Mouse (Mus musculus) retina, embryonic 14.5 days (tissue): ENCODE measurements around the gene Accs.
A peak's percentile ranks its signal among the peaks of the same experiment; 100 is the strongest.

Experiments used
- DNase-seq: peaks from one replicate; pipeline ENCODE4 v3.0.0-alpha.2; 2015; ENCODE audit warnings: low spot score

Accs gene

DNA sequence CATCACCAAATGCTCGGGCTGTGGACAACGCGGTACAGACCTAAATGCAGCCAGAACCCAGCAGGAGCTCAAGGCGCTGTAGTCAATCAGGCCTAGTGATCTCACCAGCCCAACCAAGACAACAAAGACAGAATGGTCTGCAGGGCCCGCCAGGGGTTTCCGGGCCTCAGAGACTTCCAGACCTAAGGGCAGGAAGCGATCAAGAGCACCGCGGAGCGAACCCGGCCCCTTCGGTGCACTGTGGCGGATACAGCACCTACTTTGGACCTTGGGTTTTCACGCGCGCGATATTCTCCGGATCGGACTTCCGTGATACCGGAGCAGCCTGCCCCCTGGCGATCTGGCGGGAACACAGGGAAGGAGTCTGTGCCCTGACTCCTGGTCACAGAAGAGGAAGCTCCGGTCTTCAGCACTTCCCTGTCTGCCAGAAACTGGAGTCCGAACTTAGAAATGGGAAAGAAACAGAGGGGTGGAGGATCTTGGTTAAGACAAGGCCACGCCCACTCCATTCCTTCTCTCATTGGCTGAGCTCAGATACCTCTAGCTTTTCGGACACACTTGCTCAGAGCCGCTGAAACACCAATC lies at the start of gene Accs:
Accs (minus strand) TSS at position 439 of the 585 bp plus-strand sequence.
- peak; percentile 84 for DNase-seq

DNA sequence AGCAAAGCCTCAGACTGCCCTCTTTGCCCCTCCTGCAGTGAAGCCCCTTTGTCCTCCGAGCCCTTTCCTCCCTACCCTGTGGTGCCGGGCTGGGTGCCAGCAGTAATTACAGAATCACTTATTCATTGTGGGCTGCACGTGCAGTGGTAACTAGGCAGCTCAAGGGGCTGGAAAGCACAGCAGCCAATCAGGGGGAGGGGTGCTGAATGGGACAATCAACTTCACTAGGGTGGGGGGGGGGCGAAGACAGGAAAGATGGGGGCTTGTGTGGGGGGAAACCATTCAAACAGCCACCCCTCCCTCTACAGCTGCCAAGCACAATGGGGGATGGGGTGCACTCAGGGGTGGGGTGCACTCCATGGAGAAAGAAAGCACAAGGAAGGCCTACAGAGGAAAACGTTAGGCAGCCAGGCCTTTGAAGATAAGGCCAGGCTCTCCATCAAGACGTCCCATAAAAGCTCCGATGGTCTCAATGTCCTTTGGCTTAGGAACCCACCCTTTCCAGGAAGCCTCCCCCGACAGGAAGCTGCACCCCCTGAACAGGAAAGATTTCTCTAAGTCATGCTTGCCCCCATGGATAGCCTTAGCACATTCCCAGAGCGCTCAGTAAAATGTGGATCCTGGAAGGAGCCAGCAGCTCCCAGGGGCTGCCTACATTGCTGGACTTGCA lies 42.0 kb upstream of the Accs start:
- peak; percentile 80 for DNase-seq

DNA sequence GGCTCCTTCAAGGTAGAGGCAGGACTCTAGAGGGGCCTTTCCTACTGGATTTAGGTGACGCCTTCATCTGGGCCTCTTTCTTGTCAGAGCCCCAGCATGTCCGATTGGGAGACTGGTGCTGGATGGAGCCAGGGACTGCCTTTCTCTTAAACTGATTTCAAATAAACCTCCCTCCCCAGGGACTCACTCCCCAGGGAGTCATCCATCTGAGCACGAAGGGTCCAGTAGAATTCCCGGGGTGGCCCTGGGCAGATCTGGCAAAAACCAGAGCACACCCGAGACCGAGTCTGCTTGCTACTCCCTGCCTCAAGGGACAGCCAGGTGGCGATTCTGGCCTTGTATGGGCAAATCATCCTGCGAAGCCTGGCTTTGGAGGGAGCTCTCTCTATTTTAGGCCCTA lies 40.4 kb upstream of the Accs start:
- DNase-seq, result no peak

DNA sequence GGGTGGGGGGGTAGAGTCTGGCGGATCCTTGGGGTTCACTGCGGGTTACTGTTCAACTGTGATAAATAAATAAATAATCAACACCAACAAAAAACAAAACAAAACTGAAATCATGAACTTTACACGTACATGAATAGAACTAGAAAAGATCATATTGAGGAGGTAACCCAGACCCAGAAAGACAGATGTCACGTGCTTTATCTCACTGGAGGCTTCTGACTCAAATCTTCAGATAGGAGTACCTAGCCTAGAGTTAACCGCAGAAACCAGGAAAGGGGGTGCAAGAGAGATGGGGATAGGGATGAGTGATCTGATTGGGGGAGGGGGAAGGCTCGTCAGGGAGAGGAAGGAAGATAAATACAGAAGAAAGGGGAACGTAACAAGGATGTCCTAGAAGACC lies 39.3 kb upstream of the Accs start:
- DNase-seq, result no peak

DNA sequence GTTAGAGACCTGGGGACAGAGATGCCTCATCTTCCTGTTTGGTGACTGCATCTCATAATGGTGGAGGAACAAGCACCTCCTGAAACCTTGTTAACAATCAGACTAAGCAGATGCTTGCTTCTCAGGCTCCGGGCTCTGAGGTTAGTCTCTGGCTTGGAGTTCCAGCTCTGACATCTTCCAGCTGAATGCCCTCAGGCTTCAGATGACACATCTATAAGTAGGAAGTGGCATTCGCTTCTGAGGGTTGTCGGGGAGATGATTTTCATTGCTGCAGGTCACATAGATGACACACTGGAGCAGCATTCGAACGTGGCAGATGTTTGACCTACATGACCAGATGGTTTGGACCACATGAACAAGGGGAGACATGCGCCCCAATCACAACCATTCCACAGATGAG lies 38.6 kb upstream of the Accs start:
- no peak for DNase-seq

DNA sequence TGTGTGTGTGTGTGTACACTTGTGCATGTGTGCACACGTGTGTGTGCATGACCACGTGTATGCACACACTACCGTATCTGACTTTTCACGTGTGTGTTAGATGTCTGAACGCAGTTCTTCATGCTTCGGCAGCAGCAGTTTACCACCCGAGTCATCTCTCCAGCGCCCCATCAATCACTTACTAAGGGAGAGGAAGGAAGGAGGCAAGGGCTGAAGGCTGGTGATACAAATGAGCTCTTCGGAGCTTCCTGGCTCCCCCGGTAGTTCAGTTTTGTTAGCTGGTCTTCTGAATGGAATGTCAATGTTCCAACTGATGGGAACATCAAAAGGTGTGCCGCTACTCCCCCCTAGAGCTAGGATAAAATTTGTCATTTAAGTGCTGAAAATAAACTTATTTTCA lies 37.5 kb upstream of the Accs start:
- no peak for DNase-seq

GRCm38 (mm10) chr2:93886013-93886794 lies 36.5 kb upstream of the Accs start:
- no peak for DNase-seq

DNA sequence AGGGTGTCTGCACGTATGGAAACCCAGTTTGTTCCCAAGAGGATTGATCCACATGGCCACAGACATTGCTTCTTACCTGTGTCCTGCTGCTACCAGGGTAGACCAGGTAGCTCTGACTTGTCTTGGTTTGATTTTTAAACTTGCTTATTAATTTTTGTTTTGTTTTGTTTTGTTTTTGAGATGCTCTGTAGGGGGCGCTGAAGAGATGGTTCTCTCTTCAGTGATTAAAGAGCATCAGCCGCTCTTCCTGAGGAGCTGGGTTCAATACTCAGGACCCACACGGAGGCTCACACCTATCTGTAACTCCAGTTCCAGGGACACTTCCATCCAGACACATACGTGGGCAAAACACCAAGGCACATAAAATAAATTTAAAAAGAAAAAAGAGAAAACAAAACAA lies 33.3 kb upstream of the Accs start:
- DNase-seq, result peak; percentile 38

DNA sequence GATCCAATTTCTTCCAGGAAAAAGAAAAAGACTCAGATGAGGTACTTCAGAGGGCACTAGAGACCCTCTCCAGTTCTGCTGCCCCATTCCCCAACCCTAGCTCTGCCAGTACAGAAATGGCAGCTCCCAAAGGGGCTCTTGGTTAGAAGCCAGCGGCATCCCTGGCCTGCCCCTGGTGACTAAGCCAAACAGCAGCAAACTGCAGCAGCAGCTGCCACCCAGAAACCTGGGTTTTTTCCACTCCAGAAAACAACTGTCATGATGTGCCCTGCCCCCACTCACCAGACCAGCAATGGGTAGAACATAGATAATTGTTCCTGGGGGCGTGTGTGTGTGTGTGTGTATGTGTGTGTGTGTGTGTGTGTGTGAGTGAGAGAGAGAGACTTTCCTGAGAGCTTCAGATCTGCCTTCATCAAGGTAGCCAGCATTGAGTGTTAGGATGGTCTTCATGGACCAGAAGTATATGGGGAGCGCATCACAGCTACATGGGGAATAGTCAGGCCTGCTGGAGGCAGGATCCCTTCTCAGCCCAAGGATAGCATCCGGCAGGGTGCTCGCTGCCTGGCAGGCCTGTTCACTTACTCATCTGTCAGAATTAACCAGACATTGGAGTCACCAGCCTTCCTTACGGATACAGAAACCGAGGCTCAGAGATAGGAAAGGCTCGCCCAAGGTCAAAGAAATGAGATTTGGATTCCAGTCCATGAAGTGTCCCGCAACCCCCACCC lies 32.1 kb upstream of the Accs start:
- DNase-seq, result no peak

- no peak for DNase-seq
These were observed 31.2 kb upstream of the Accs start for GRCm38 (mm10) chr2:93880981-93881380.

DNA sequence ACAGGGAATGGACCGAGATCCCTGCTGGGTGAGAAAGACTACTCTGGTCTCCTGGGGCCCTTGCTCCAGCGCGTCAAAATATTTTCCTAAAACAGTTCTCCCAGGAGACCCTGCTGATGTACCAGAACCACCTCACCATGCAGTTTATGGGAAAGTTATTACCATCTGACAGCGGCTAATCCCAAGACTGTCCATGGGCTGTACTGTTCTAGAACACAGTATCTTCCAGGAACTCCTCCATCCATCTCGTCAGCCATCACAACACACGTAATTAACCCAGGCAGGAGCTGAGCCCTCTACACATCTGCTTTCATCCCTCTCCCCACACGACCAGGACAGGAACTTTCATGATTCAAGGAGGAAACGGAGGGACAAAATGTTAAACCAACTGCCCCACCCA lies 30.7 kb upstream of the Accs start:
- no peak for DNase-seq

DNA sequence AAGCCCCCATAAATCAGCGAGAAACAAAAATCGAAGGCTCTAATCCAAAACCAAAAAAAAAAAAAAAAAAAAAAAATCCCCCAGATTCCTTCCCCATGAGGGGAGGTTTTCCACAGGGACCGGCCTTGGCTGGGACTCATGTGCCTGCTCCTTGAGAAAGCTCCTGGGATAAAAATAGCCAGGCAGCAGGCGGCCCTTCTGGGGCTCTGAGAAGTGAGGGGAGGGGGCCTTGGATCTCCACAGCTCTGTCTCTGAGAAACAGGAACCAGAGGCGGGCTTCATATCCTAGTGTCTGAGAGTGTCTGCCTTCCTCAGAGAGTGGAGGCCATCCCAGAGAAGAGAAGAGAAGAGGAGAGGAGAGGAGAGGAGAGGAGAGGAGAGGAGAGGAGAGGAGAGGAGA lies 27.3 kb upstream of the Accs start:
- DNase-seq, result no peak

GRCm38 (mm10) chr2:93874606-93875005 lies 24.9 kb upstream of the Accs start:
- DNase-seq, result no peak

GRCm38 (mm10) chr2:93874227-93874514 lies 24.4 kb upstream of the Accs start:
- DNase-seq, result no peak

- peak; percentile 35 for DNase-seq
These were observed 23.9 kb upstream of the Accs start for GRCm38 (mm10) chr2:93873449-93874226.

DNA sequence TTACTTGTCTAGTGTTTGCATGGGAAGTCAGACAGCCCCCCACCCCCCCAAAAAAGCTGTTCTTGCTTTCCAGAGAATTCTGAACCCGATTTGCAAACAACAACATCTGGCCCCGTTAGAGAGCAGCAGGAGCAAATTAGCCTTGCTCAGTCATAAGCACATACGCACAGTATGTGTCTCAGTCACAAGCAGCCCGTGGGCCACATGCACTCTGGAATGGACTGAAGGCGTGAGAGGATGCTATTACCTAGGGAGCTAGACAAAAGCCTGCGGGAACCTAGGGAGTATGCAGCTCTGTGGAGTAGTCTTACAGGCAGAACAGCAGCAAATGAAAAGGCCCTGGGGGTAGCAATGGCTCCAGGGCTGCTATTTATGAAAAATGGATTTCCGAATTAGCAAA lies 22.5 kb upstream of the Accs start:
- no peak for DNase-seq

DNA sequence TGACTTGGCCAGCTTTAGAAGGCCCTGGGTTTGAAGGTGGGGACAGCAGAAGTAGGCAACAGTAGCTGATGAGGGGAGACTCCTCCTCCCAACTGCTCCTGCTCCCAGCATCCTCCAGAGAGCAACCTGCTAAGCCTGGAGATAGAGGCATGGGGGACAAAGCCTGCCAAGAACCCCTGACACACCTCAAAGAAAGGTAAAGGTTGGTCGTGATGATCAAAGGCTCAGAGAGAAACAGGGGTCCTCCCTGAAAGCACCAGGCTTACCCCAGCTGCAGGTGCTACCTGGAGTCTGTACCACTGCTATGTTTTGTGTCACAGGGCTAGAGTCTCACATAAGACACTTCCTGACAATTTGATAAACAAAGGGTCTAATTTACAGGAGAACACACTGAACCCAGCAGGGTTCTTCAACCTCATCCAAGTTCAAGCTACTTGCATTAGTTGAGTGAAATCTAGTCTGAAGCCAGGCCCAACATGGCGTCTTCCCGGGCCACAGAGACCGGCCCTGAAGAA lies 21.7 kb upstream of the Accs start:
- DNase-seq, result no peak

GRCm38 (mm10) chr2:93870842-93871241 lies 21.1 kb upstream of the Accs start:
- peak; percentile 91 for DNase-seq

GRCm38 (mm10) chr2:93869107-93869600 lies 19.4 kb upstream of the Accs start, which contains the start of gene Accsl:
Accsl (minus strand) TSS chr2:93869157.
- no peak for DNase-seq

- no peak for DNase-seq
These were observed 18.8 kb upstream of the Accs start for GRCm38 (mm10) chr2:93868566-93868965.

- no peak for DNase-seq
These were observed 13.5 kb upstream of the Accs start for GRCm38 (mm10) chr2:93863229-93863628.

DNA sequence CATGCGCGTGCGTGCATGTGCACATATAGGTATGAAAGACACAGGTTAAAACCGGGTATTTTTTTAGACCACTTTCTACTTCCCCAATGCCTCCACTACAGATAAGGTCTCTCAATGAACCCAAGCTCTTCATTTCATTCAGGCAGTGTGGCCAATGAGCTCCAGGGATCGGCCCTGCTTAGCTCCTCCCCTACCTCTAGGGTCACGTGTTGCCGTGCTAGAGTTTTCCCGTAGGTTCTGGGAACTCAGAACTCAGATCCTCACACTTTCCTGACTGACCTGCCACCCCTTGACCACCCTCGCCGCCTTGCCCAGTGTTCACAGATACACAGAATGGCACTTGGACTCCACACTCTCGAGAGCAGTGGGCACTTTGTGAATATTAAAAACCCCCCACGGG lies 9.1 kb upstream of the Accs start:
- DNase-seq, result no peak
